Mouse (Mus musculus): ENCODE measurements at regions not wholly inside any gene's neighbourhood (a gene's known extent, or its start where the extent isn't known, plus 50 kb on each side); places are given as distances from the start of the nearest gene placed in this dataset.

- peak; percentile 85 for DNase-seq (ENCODE audit: low spot score)
Observed at GRCm38 (mm10) chr12:79910884-79911759, 201.7 kb downstream of the Zfp36l1 start.

- no peak for DNase-seq (ENCODE audit: low spot score)
Observed at GRCm38 (mm10) chr12:79907583-79907982, 205.2 kb downstream of the Zfp36l1 start.

GRCm38 (mm10) chr12:79906738-79907365 lies 206.0 kb downstream of the Zfp36l1 start:
- DNase-seq (ENCODE audit: low spot score), result no peak

- DNase-seq (ENCODE audit: low spot score), result no peak
Observed at GRCm38 (mm10) chr12:79905828-79906737, 206.7 kb downstream of the Zfp36l1 start.

- no peak for DNase-seq (ENCODE audit: low spot score)
Observed at GRCm38 (mm10) chr12:79904913-79905549, 207.8 kb downstream of the Zfp36l1 start.

- DNase-seq (ENCODE audit: low spot score), result no peak
Observed at GRCm38 (mm10) chr12:79902761-79903160, 210.1 kb downstream of the Zfp36l1 start.

GRCm38 (mm10) chr12:79902163-79902562 lies 210.7 kb downstream of the Zfp36l1 start:
- DNase-seq (ENCODE audit: low spot score), result no peak

- DNase-seq (ENCODE audit: low spot score), result peak; percentile 80
Observed at GRCm38 (mm10) chr12:79898198-79898930, 214.4 kb downstream of the Zfp36l1 start.

GRCm38 (mm10) chr12:79895975-79896374 lies 216.8 kb downstream of the Zfp36l1 start:
- no peak for DNase-seq (ENCODE audit: low spot score)

- DNase-seq (ENCODE audit: low spot score), result no peak
Observed at GRCm38 (mm10) chr12:79895324-79895723, 217.5 kb downstream of the Zfp36l1 start.

GRCm38 (mm10) chr12:79892871-79893270 lies 219.9 kb downstream of the Zfp36l1 start:
- DNase-seq (ENCODE audit: low spot score), result no peak

- no peak for DNase-seq (ENCODE audit: low spot score)
Observed at GRCm38 (mm10) chr12:79891942-79892341, 220.9 kb downstream of the Zfp36l1 start.

GRCm38 (mm10) chr12:79890887-79891286 lies 221.9 kb downstream of the Zfp36l1 start:
- peak; percentile 73 for DNase-seq (ENCODE audit: low spot score)

GRCm38 (mm10) chr12:79890291-79890690 lies 222.5 kb downstream of the Zfp36l1 start:
- no peak for DNase-seq (ENCODE audit: low spot score)

- DNase-seq (ENCODE audit: low spot score), result no peak
Observed at GRCm38 (mm10) chr12:79888812-79889211, 224.0 kb downstream of the Zfp36l1 start.

- DNase-seq (ENCODE audit: low spot score), result no peak
Observed at GRCm38 (mm10) chr12:79888086-79888485, 224.7 kb downstream of the Zfp36l1 start.

- DNase-seq (ENCODE audit: low spot score), result no peak
Observed at GRCm38 (mm10) chr12:79887225-79887886, 225.5 kb downstream of the Zfp36l1 start.

- DNase-seq (ENCODE audit: low spot score), result no peak
Observed at GRCm38 (mm10) chr12:79886494-79886893, 226.3 kb downstream of the Zfp36l1 start.

- no peak for DNase-seq (ENCODE audit: low spot score)
Observed at GRCm38 (mm10) chr12:79885286-79885685, 227.5 kb downstream of the Zfp36l1 start.

- DNase-seq (ENCODE audit: low spot score), result no peak
Observed at GRCm38 (mm10) chr12:79883651-79884050, 229.2 kb downstream of the Zfp36l1 start.

All from embryo, embryonic 10.5 days (tissue).